Mouse (Mus musculus) intestine, postnatal 0 days (tissue): ENCODE results near the gene Ctnna2. TPM values are rescaled to one million over a fixed set of nuclear protein-coding genes. Genes with fewer than 3 reads are reported as not detected.

ENCODE experiments used
- ATAC-seq: fragments of 200-750 bp; cut with Nextera tagmentation; 2 replicates; pipeline ENCODE4 v1.8.0; 2017; ENCODE audit warnings: mild to moderate bottlenecking, moderate TSS enrichment, moderate library complexity
- H3K27ac ChIP-seq: fragments of 300-500 bp; sonication (generic); 2 replicates; pipeline ENCODE4 v1.5.1; 2014; ENCODE audit warnings: mild to moderate bottlenecking, low read depth, low read length, moderate library complexity
- H3K27me3 ChIP-seq: fragments of 300-500 bp; sonication (generic); replicated peaks from 2 replicates; pipeline ENCODE4 v1.6.1; 2014; ENCODE audit warnings: low read length, mixed read lengths; ENCODE audit not compliant: control insufficient read depth, insufficient read depth
- H3K36me3 ChIP-seq: fragments of 300-500 bp; sonication (generic); 2 replicates; pipeline ENCODE4 v1.6.1; 2014; ENCODE audit warnings: mild to moderate bottlenecking, moderate library complexity; ENCODE audit not compliant: control insufficient read depth, insufficient read depth
- H3K4me1 ChIP-seq: fragments of 300-500 bp; sonication (generic); replicated peaks from 2 replicates; pipeline ENCODE4 v1.6.1; 2014; ENCODE audit warnings: antibody characterized with exemption, low read length, mixed read lengths; ENCODE audit not compliant: control insufficient read depth, insufficient read depth
- H3K4me2 ChIP-seq: fragments of 300-500 bp; sonication (generic); replicated peaks from 2 replicates; pipeline ENCODE4 v1.6.1; 2014; ENCODE audit warnings: low read depth, mild to moderate bottlenecking, moderate library complexity
- H3K4me3 ChIP-seq: fragments of 300-500 bp; sonication (generic); 2 replicates; pipeline ENCODE4 v1.5.1; 2014; ENCODE audit warnings: low read depth, low read length
- H3K9ac ChIP-seq: fragments of 300-500 bp; sonication (generic); 2 replicates; pipeline ENCODE4 v1.6.1; 2014; ENCODE audit warnings: mild to moderate bottlenecking, low read depth, low read length
- H3K9me3 ChIP-seq: fragments of 300-500 bp; sonication (generic); 2 replicates; pipeline ENCODE4 v1.6.1; 2016; ENCODE audit warnings: mixed run types; ENCODE audit not compliant: control insufficient read depth
- CTCF ChIP-seq: sonication (generic); IDR thresholded peaks from 2 replicates; pipeline ENCODE4 v1.5.1; 2016; ENCODE audit warnings: low read depth, mild to moderate bottlenecking, control low read depth, antibody characterized with exemption, moderate library complexity
- WGBS: fragments of 180-500 bp; shearing (Covaris S2); extraction: QIAGEN DNeasy Blood & Tissue Kit; methylation state at CpG from one replicate; pipeline ENCODE4 v1.1.7; 2014; 5-methylcytosine and 5-hydroxymethylcytosine counted together
- polyA plus RNA-seq: library from polyadenylated mRNA; unstranded; fragments of >200 nt; fragmentation: Nextera tagmentation; extraction: Ambion mirVana; gene quantifications from 2 replicates; pipeline ENCODE4 v1.2.1, GENCODE M21; 2015

Ctnna2 gene
- polyA plus RNA-seq, 1 experiment from 2014 or later: 2.3 TPM

- H3K36me3 ChIP-seq: no peaks in the 10 kb centered on the region
- no peak for ATAC-seq
- no peaks in the 10 kb centered on the region for H3K9me3 ChIP-seq
- H3K9ac ChIP-seq: no peak overlapping the region
- no peaks in the 10 kb centered on the region for H3K27me3 ChIP-seq
- no peaks in the 10 kb centered on the region for H3K4me1 ChIP-seq
- TF ChIP-seq CTCF: no peak
- no peak overlapping the region for H3K4me2 ChIP-seq
- H3K4me3 ChIP-seq: no peak overlapping the region
- WGBS: 82% methylated on average over 10 of the region's 10 CpGs
- H3K27ac ChIP-seq: no peak overlapping the region
These were observed 211.0 kb downstream of the Ctnna2 start for GRCm38 (mm10) chr6:77768357-77769103.

- WGBS: 76% methylated on average over 3 of the region's 3 CpGs
- Histone ChIP-seq H3K4me3 (no peak overlapping the region), H3K27me3 (no peaks in the 10 kb centered on the region), H3K4me2 (no peak overlapping the region), H3K36me3 (no peaks in the 10 kb centered on the region), H3K9me3 (no peaks in the 10 kb centered on the region), H3K9ac (no peak overlapping the region), H3K27ac (no peak overlapping the region), H3K4me1 (no peaks in the 10 kb centered on the region)
- no peak for TF ChIP-seq CTCF
- no peak for ATAC-seq
These were observed 221.3 kb downstream of the Ctnna2 start for GRCm38 (mm10) chr6:77758164-77758563.

GRCm38 (mm10) chr6:77745426-77745825, 234.1 kb downstream of the Ctnna2 start:
- Histone ChIP-seq H3K4me3 (no peak overlapping the region), H3K27ac (no peak overlapping the region), H3K4me2 (no peak overlapping the region), H3K9me3 (no peaks in the 10 kb centered on the region), H3K27me3 (no peaks in the 10 kb centered on the region), H3K4me1 (no peaks in the 10 kb centered on the region), H3K36me3 (no peaks in the 10 kb centered on the region), H3K9ac (no peak overlapping the region)
- no peak for ATAC-seq
- 85% methylated on average over 5 of the region's 5 CpGs for WGBS
- no peak for TF ChIP-seq CTCF

- Histone ChIP-seq H3K4me3 (no peak overlapping the region), H3K4me1 (no peaks in the 10 kb centered on the region), H3K9me3 (no peaks in the 10 kb centered on the region), H3K27ac (no peak overlapping the region), H3K4me2 (no peak overlapping the region), H3K27me3 (no peaks in the 10 kb centered on the region), H3K9ac (no peak overlapping the region), H3K36me3 (no peaks in the 10 kb centered on the region)
- ATAC-seq: no peak
- TF ChIP-seq CTCF: no peak
These were observed 235.8 kb downstream of the Ctnna2 start for GRCm38 (mm10) chr6:77743651-77744050.

- Histone ChIP-seq H3K4me3 (no peak overlapping the region), H3K4me1 (no peaks in the 10 kb centered on the region), H3K9me3 (no peaks in the 10 kb centered on the region), H3K27me3 (no peaks in the 10 kb centered on the region), H3K27ac (no peak overlapping the region), H3K9ac (no peak overlapping the region), H3K4me2 (no peak overlapping the region), H3K36me3 (no peaks in the 10 kb centered on the region)
- ATAC-seq: no peak
- no peak for TF ChIP-seq CTCF
- WGBS: 69% methylated on average over 1 of the region's 1 CpGs
These were observed 236.5 kb downstream of the Ctnna2 start for GRCm38 (mm10) chr6:77742988-77743387.

GRCm38 (mm10) chr6:77738640-77739039, 240.9 kb downstream of the Ctnna2 start:
- ATAC-seq: no peak
- Histone ChIP-seq H3K27ac (no peak overlapping the region), H3K4me1 (no peaks in the 10 kb centered on the region), H3K9ac (no peak overlapping the region), H3K9me3 (no peaks in the 10 kb centered on the region), H3K27me3 (no peaks in the 10 kb centered on the region), H3K36me3 (no peaks in the 10 kb centered on the region), H3K4me2 (no peak overlapping the region), H3K4me3 (no peak overlapping the region)
- no peak for TF ChIP-seq CTCF
- whole genome bisulfite sequencing: 73% methylated on average over 4 of the region's 4 CpGs

- Histone ChIP-seq H3K4me1 (no peaks in the 10 kb centered on the region), H3K4me2 (no peak overlapping the region), H3K9me3 (no peaks in the 10 kb centered on the region), H3K36me3 (no peaks in the 10 kb centered on the region), H3K27me3 (no peaks in the 10 kb centered on the region), H3K9ac (no peak overlapping the region), H3K27ac (no peak overlapping the region), H3K4me3 (no peak overlapping the region)
- ATAC-seq: no peak
- TF ChIP-seq CTCF: no peak
- 66% methylated on average over 2 of the region's 2 CpGs for WGBS
These were observed 254.6 kb downstream of the Ctnna2 start for GRCm38 (mm10) chr6:77724952-77725299.
